Mouse (Mus musculus) erythroblast, embryonic 14.5 days (primary cell): ENCODE measurements around the gene Pogk.

ENCODE experiments used
- GATA1 ChIP-seq: IDR thresholded peaks from 2 replicates; pipeline ENCODE4 v1.6.1; 2012; ENCODE audit warnings: low read length, inconsistent platforms, mixed read lengths
- TAL1 ChIP-seq: IDR thresholded peaks from 3 replicates; pipeline ENCODE4 v1.6.1; 2012; ENCODE audit warnings: low read length, inconsistent platforms, mixed read lengths

DNA sequence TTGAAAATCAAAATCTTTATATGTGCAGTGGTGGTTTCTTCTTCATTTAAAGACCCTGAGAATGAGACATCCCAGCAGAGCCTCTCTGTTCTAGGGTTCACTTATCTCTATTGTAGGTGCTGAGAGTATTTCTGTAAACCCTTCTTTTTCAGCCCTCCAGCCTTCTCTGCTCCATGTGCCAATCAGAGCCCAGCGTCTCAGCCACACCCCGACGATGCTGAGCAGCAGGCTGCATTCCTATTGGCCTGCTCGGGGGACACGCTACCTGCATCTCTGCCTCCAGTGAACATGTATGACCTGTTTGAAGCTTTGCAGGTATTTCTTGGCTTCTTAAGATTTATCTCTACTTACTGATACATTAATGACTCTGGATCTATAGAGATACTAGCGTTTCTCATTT lies 18.0 kb downstream of the Pogk start:
- TF ChIP-seq GATA1 (no peak), TAL1 (no peak)
